Mouse (Mus musculus): ENCODE measurements around the gene Nt5dc3. TPM values are rescaled to one million over a fixed set of nuclear protein-coding genes. Genes with fewer than 3 reads are reported as not detected.

Gene Nt5dc3
- polyA plus RNA-seq, 1 experiment: 47.7 TPM

Other genes with a start within 250 kb of the Nt5dc3 start
- gene Hsp90b1, start 73.5 kb upstream of the Nt5dc3 start, polyA plus RNA-seq (2012; rRNA removed): 138 and 180 TPM in 2 replicates
- 2.7 and 2.9 TPM in 2 replicates for gene Ttc41, start 73.2 kb upstream of the Nt5dc3 start, polyA plus RNA-seq (2012; rRNA removed)
- gene Gm49358, start 15.0 kb upstream of the Nt5dc3 start, polyA plus RNA-seq (2012; rRNA removed): 0.06 TPM in 1 of 2 replicates, not detected in the other
- gene Stab2, start 229.0 kb downstream of the Nt5dc3 start, polyA plus RNA-seq (2012; rRNA removed): 0.14 and 0.16 TPM in 2 replicates